Mouse (Mus musculus): ENCODE results near the gene Phkg2.

DNA sequence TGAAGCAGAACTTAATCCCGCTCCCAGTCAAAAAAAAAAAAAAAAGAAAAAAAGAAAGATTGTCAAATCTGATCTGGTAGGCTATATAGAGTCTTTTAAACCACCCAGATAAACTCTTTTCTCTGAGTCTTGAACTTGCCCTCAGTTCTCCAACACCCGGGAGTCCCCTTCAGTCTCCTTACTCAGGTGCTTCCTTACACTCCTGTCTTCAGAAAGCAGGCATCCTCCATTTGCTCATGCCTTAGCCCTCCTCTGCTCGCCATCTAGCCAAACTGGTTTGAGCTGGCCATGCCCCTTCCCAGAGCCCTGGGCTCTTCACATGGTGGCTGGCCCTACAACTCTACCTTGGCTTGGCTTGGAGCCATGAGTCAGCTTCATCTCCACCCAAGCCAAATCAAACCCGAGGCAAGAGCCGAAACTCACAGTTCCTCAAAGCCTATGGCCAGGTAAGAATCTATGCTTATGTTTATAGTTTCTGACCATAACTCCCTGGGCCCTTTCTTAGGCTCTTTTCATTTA lies 11.7 kb upstream of the Phkg2 start, which contains the start of gene Tmem265:
- TF ChIP-seq POLR2A (IDR thresholded peaks at IDR 0.05; ENCODE audit: extremely low read depth, insufficient read depth, low read length) (no peak), CTCF (IDR thresholded peaks at IDR 0.05; ENCODE audit: extremely low read depth, insufficient read depth, low read length) (no peak)

Measured in cortical plate, adult 2 months (tissue).